Mouse (Mus musculus): ENCODE results near the gene Nxph4.

The Nxph4 gene

DNA sequence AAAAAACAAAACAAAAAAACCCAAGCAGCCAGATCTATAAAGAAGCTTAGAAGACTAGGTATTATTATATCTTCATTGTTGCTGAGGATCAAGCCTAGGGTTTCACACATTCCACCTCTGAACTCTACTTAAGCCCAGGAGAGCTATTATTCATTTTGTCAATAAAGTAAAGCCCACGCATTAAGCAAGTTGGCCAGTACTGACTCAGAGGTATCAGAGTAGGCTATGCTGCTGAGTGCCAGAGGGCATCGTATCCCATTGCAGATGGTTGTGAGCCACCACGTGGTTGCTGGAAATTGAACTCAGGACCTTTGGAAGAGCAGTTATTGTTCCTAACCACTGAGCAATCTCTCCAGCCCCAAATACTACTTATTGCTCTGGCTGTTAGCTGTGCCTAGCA is 9.6 kb upstream of the Nxph4 start:
- peak; percentile 26 for DNase-seq (ENCODE audit: extremely low read depth, low read depth, low spot score)

- DNase-seq (ENCODE audit: extremely low read depth, low read depth, low spot score): no peak
Measured at GRCm38 (mm10) chr10:127542720-127543119, 8.4 kb upstream of the Nxph4 start.

DNA sequence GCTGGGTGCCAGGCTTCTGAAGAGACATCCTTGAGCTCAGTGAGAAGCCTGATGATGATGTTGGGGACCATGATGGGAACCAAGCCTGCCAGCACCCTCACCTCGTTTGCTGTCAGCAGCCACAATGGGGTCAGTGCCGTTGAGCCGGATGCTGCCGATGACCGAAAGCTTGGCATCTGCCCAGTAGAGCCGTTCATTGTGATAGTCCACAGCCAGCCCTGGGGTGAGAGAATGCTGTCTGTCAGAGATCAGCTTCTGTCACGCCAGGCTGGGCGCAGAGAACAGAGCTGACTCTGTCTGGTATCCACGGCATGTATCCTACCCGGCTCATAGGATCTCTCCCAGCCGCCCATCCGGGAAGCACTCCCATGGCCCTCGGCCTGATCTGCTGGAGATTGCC is 7.7 kb upstream of the Nxph4 start:
- DNase-seq (ENCODE audit: extremely low read depth, low read depth, low spot score): no peak

- no peak for DNase-seq (ENCODE audit: extremely low read depth, low read depth, low spot score)
Measured at GRCm38 (mm10) chr10:127541510-127541909, 7.2 kb upstream of the Nxph4 start.

- no peak for DNase-seq (ENCODE audit: extremely low read depth, low read depth, low spot score)
Measured at GRCm38 (mm10) chr10:127537854-127538583, 3.7 kb upstream of the Nxph4 start.

- no peak for DNase-seq (ENCODE audit: extremely low read depth, low read depth, low spot score)
Measured at GRCm38 (mm10) chr10:127536586-127537314, 2.4 kb upstream of the Nxph4 start.

DNA sequence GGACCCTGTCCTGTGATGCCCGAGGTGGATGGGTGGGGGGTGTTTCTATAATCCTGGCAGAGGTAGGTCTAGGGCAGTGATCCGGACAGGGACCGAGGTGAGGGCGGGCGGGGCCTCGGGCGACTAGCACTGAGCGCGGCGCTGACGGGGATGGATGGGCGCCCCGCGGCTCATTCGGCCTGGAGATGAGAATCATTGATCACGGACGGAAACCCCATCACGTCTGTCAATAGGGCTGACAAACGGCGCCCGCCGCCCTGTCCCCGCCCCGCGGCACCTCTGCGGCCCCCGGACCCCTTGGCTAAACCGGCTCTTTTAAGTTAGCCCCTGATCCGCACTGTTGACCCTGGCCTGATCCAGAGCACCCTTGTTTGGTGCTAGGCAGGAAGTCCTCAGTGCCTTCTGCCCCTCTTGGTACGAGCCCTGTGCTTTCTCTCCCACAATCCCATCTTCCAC is 598 bp upstream of the Nxph4 start:
- no peak for DNase-seq (ENCODE audit: extremely low read depth, low read depth, low spot score)

GRCm38 (mm10) chr10:127531548-127531947 is 2.8 kb downstream of the Nxph4 start:
- no peak for DNase-seq (ENCODE audit: extremely low read depth, low read depth, low spot score)

GRCm38 (mm10) chr10:127530945-127531344 is 3.4 kb downstream of the Nxph4 start:
- no peak for DNase-seq (ENCODE audit: extremely low read depth, low read depth, low spot score)

GRCm38 (mm10) chr10:127527481-127527880 is 6.9 kb downstream of the Nxph4 start:
- DNase-seq (ENCODE audit: extremely low read depth, low read depth, low spot score): no peak

- no peak for DNase-seq (ENCODE audit: extremely low read depth, low read depth, low spot score)
Measured at GRCm38 (mm10) chr10:127526681-127527080, 7.7 kb downstream of the Nxph4 start.

DNA sequence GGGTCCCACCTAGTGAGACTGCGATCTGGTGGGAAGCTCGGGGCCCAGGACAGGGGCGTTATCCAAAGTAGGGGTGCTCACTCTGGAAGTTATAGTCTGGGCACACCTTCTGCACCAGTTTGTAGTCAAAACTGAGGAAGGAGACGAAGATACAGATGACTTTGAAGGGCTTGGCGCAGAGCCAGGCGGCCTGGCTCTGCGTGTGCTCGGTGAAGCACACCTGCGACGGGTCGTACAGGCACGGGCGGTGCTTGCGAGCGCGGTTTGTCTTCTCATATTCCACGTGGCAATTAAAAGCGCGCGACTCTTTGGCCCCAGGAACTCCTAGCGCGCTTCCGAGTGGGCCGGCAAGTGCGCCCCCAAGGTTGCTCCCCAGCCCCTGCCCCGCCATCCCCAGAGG is 8.3 kb downstream of the Nxph4 start:
- no peak for DNase-seq (ENCODE audit: extremely low read depth, low read depth, low spot score)

DNA sequence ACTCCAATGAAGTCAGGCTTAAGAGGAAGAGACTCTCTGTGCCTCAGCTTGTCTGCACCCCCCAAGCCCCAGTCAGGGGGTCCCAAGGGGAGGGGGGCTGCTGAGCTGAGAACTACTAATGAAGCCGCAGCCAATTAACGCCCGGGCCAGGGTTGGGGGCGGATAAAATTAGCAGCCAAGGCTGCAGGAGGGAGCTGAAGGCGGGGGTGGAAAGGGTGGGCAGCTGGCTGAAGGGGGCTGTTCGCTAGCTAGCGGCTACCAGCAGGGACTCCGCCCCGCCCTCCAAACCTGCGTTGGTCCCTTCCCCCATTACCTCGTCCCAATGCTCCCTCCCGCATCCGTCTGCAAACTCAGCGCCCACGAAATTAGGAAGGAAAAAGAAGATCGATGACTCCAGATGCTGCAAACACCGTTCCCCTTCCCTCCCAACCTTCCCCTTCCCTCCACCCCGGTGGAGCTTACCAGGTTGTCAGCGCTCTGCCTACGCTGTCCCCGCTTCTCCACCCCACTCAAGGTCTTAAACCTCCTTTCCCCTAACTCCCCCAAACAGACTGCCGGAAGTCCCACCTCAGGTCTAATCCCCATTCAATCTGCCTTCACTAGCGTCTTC is 9.6 kb downstream of the Nxph4 start:
- no peak for DNase-seq (ENCODE audit: extremely low read depth, low read depth, low spot score)

DNA sequence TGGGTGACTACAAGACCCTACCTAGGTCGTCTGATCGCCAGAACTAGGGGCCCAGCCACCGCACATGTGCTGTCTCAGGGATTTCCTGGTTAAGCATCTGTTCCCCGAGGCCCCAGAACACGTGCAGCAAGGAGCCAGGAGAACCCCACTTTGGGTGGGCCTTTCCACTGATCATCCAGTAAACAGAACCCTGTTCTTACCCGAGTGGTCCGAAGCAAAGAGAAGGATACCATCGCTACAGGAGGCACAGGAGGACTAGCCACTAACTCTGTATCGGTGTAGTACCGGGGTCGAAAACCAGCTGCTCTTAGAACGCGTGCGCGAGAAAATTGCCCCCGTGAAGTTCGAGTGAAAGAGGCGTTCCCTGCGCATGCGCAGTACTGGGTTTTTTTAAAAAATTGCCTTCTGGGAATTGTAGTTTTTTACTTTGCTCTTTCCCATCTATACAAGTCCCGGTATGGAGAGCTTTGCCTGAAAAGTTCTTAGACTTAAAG is 12.2 kb downstream of the Nxph4 start, which contains the start of gene Shmt2:
Shmt2 (minus strand) TSS at position 357 of the 494 bp plus-strand sequence.
- DNase-seq (ENCODE audit: extremely low read depth, low read depth, low spot score): no peak

DNA sequence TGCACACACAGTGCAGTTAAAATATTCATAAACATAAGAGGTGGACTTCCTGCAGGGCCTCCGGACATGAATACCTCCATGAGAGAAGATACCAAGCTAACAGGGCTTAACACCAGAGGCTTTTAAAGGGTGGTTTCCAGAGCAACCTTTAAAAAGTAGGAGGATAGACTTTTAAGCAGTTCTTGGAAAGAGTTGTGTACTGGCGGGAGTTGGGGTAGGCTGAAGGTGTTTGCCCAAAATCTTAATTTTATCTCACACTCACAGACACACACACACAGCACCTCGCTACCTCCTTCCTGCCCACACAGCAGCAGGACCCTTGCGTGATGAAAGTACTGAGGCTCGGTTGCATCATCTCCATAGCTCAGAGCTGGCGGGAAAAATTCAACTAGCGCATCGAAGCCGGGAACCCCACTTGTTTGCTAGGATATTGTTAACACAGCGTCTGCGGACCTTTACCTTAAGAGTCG is 12.7 kb downstream of the Nxph4 start:
- DNase-seq (ENCODE audit: extremely low read depth, low read depth, low spot score): no peak

- DNase-seq (ENCODE audit: extremely low read depth, low read depth, low spot score): no peak
Measured at GRCm38 (mm10) chr10:127520714-127521357, 13.5 kb downstream of the Nxph4 start.

GRCm38 (mm10) chr10:127519903-127520713 is 14.3 kb downstream of the Nxph4 start:
- no peak for DNase-seq (ENCODE audit: extremely low read depth, low read depth, low spot score)

- no peak for DNase-seq (ENCODE audit: extremely low read depth, low read depth, low spot score)
Measured at GRCm38 (mm10) chr10:127519041-127519701, 15.2 kb downstream of the Nxph4 start.

- DNase-seq (ENCODE audit: extremely low read depth, low read depth, low spot score): no peak
Measured at GRCm38 (mm10) chr10:127517941-127518340, 16.4 kb downstream of the Nxph4 start.

All from fat pad, adult 2 months (tissue).